In genomic region chr10:108163021-108163410, GRCm38 (mm10) we compare ENCODE assay signal across 8 mouse cellular contexts. TPM values are rescaled to one million over a fixed set of nuclear protein-coding genes. Genes with fewer than 3 reads are reported as not detected.
DNase-seq lines count a peak whose midpoint lies in the region; ATAC-seq and TF ChIP-seq lines count a peak whose summit lies in the region.

No protein-coding gene starts in this region.

- H3K4me2 ChIP-seq in forebrain, embryonic 12.5 days: peak overlapping the region; percentile 67
- H3K4me2 ChIP-seq in intestine, postnatal 0 days (replicated peaks; ENCODE audit: low read depth): peak overlapping the region; percentile 66

- H3K27me3 ChIP-seq in G1E (ENCODE audit: insufficient read depth, low read length): peaks cover 6% of the 10 kb centered on the region
- H3K27me3 ChIP-seq in forebrain, embryonic 12.5 days: no peaks in the 10 kb centered on the region
- no peaks in the 10 kb centered on the region for H3K27me3 ChIP-seq in intestine, postnatal 0 days (replicated peaks; ENCODE audit: control insufficient read depth, insufficient read depth, low read length)

- peak overlapping the region; percentile 99 for H3K27ac ChIP-seq in forebrain, embryonic 12.5 days
- peak overlapping the region; percentile 99 for H3K27ac ChIP-seq in intestine, postnatal 0 days (ENCODE audit: low read depth, low read length)

- peak overlapping the region; percentile 99 for H3K9ac ChIP-seq in forebrain, embryonic 12.5 days
- H3K9ac ChIP-seq in intestine, postnatal 0 days (ENCODE audit: low read depth, low read length): peak overlapping the region; percentile 100

- peaks cover 18% of the 10 kb centered on the region for H3K36me3 ChIP-seq in G1E (replicated peaks)
- no peaks in the 10 kb centered on the region for H3K36me3 ChIP-seq in forebrain, embryonic 12.5 days (replicated peaks)
- H3K36me3 ChIP-seq in intestine, postnatal 0 days (ENCODE audit: control insufficient read depth, insufficient read depth): no peaks in the 10 kb centered on the region

- H3K4me3 ChIP-seq in G1E (ENCODE audit: low read depth, low read length): peak overlapping the region; percentile 100
- peak overlapping the region; percentile 98 for H3K4me3 ChIP-seq in forebrain, embryonic 12.5 days (replicated peaks)
- H3K4me3 ChIP-seq in intestine, postnatal 0 days (ENCODE audit: low read depth, low read length): peak overlapping the region; percentile 99

- ATAC-seq in G1E (ENCODE audit: extremely low read depth, insufficient number of reproducible peaks, low FRiP score, poor library complexity, severe bottlenecking): no peak
- ATAC-seq in forebrain, embryonic 12.5 days (ENCODE audit: low FRiP score): no peak
- ATAC-seq in intestine, postnatal 0 days: no peak
- peak; percentile 17 for ATAC-seq in megakaryocyte, adult 5-6 weeks (ENCODE audit: poor library complexity, severe bottlenecking)

- intact Hi-C loops in heart, postnatal 25 days (cut with DNase I): loop anchor here (5.0 kb wide), 3 partner anchors 76 to 231 kb away; no protein-coding TSS in a partner anchor

- under 1% methylated on average over 12 of the region's 12 CpGs for WGBS in forebrain, embryonic 12.5 days
- WGBS in intestine, postnatal 0 days: 0% methylated on average over 12 of the region's 12 CpGs

- TF ChIP-seq CTCF in G1E (IDR thresholded peaks at IDR 0.05; ENCODE audit: low read depth, low read length): no peak
- TF ChIP-seq CTCF in intestine, postnatal 0 days (IDR thresholded peaks at IDR 0.05; ENCODE audit: low read depth): no peak

- H3K9me3 ChIP-seq in G1E (replicated peaks): no peaks in the 10 kb centered on the region
- no peaks in the 10 kb centered on the region for H3K9me3 ChIP-seq in forebrain, embryonic 12.5 days
- no peaks in the 10 kb centered on the region for H3K9me3 ChIP-seq in intestine, postnatal 0 days (ENCODE audit: control insufficient read depth)

- peak; percentile 17 to 55 for DNase-seq in heart, adult 18-20 months
- no peak for DNase-seq in heart, postnatal 25 days (ENCODE audit: low spot score)
- DNase-seq in G1E (ENCODE audit: low spot score): peak; percentile 4
- DNase-seq in testis, postnatal 10 days (ENCODE audit: low spot score): peak; percentile 45
- no peak for DNase-seq in c-Kit-positive CD71-positive TER-119-positive erythroid progenitor cells, embryonic 14.5 days (ENCODE audit: low spot score)

- H3K4me1 ChIP-seq in G1E (ENCODE audit: insufficient read depth, low read depth, low read length): peaks cover 25% of the 10 kb centered on the region
- H3K4me1 ChIP-seq in forebrain, embryonic 12.5 days: peaks cover 28% of the 10 kb centered on the region
- no peaks in the 10 kb centered on the region for H3K4me1 ChIP-seq in intestine, postnatal 0 days (replicated peaks; ENCODE audit: control insufficient read depth, insufficient read depth, low read length)

RNA-seq across cellular contexts. Expression of gene Ppp1r12a, which starts 1.0 kb away (rescaled TPM):
- total RNA-seq in heart, adult 18-20 months (2021): 10 to 100 TPM; 55.4 to 59.2 TPM
- 10 to 100 TPM; 58.1 to 61.7 TPM for total RNA-seq in heart, postnatal 25 days (2021)
- total RNA-seq in G1E (2014; fragmentation: Nextera tagmentation) (146 and 166 TPM in 2 replicates), G1E (2017) (128 and 168 TPM in 2 replicates)
- 10.9 and 15.1 TPM in 2 replicates for polyA plus RNA-seq in G1E (2012)
- 81.4 and 84.7 TPM in 2 replicates for polyA plus RNA-seq in forebrain, embryonic 12.5 days (2016; fragmentation: Nextera tagmentation; extraction: Ambion mirVana)
- 84.1 and 102 TPM in 2 replicates for polyA plus RNA-seq in intestine, postnatal 0 days (2015; fragmentation: Nextera tagmentation; extraction: Ambion mirVana)
- 125 and 149 TPM in 2 replicates for total RNA-seq in megakaryocyte, adult 5-6 weeks (2015)
- total RNA-seq in megakaryocyte, adult 5-6 weeks (2017): 244 and 262 TPM in 2 replicates

Comparison
In these comparisons a context has a peak if more than half of its experiments do, and no peak if none do; other contexts are left out.
1. DNase-seq: peak in heart, adult 18-20 months (2 of 2), G1E (single experiment) and testis, postnatal 10 days (single experiment); none in heart, postnatal 25 days (single experiment) and c-Kit-positive CD71-positive TER-119-positive erythroid progenitor cells, embryonic 14.5 days (single experiment).
2. Peak in every context shown above with its lines, with median percentiles within 50 percentile points of each other: H3K4me3 ChIP-seq.